Mouse (Mus musculus) limb, embryonic 10.5 days (tissue): ENCODE measurements around the gene BC004004. TPM values are rescaled to one million over a fixed set of nuclear protein-coding genes. Genes with fewer than 3 reads are reported as not detected.
"Not testable (repeated sequence)": the region's sequence is repeated elsewhere in the genome, so short reads cannot be mapped to it uniquely, and the experiment has no call there.

Source experiments
- DNase-seq: peaks from one replicate; pipeline ENCODE4 v3.0.0-alpha.2; 2017; ENCODE audit warnings: low spot score
- H3K27ac ChIP-seq: fragments of 300-500 bp; sonication (generic); 2 replicates; pipeline ENCODE4 v1.5.1; 2016; ENCODE audit warnings: mild to moderate bottlenecking
- H3K27me3 ChIP-seq: fragments of 300-500 bp; sonication (generic); 2 replicates; pipeline ENCODE4 v1.6.1; 2016; ENCODE audit warnings: low read depth, mild to moderate bottlenecking; ENCODE audit not compliant: poor library complexity, severe bottlenecking
- H3K36me3 ChIP-seq: fragments of 300-500 bp; sonication (generic); 2 replicates; pipeline ENCODE4 v1.6.1; 2016; ENCODE audit warnings: mild to moderate bottlenecking, moderate library complexity
- H3K4me1 ChIP-seq: fragments of 300-500 bp; sonication (generic); 2 replicates; pipeline ENCODE4 v1.6.1; 2016
- H3K4me3 ChIP-seq: fragments of 300-500 bp; sonication (generic); 2 replicates; pipeline ENCODE4 v1.5.1; 2016; ENCODE audit warnings: mild to moderate bottlenecking, moderate library complexity
- H3K9me3 ChIP-seq: fragments of 300-500 bp; sonication (generic); replicated peaks from 2 replicates; pipeline ENCODE4 v1.6.1; 2016; ENCODE audit warnings: mild to moderate bottlenecking
- WGBS: fragments of 180-500 bp; shearing (Covaris S2); methylation state at CpG from one replicate; pipeline ENCODE4 v1.1.7; 2016; 5-methylcytosine and 5-hydroxymethylcytosine counted together
- polyA plus RNA-seq: library from polyadenylated mRNA; unstranded; fragments of >200 nt; fragmentation: Nextera tagmentation; extraction: Ambion mirVana; gene quantifications from 2 replicates; pipeline ENCODE4 v1.2.1, GENCODE M21; 2016

BC004004 gene
- polyA plus RNA-seq, 1 experiment from 2014 or later: 47.9 TPM

DNA sequence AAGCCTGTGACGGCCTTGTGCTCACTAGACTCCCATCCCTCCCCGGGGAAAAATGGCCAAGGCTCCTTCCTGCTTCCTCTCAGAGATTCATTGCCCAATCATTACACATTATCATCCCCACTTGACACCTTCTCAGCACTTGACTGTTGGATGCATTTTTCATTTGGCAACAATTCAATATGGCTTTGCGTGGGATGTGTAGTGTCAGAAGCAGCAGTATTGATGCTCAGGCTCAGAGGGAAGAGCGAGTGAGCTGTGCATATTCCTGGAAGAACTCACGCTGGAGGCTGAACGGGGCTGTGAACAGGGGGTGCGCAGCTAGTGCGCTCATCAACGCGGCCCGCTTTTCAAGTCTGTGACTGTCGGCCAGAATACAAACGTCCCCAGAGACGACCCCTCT is 17.6 kb upstream of the BC004004 start:
- not testable (repeated sequence) for H3K4me3 ChIP-seq, DNase-seq, H3K27me3 ChIP-seq, H3K9me3 ChIP-seq, H3K27ac ChIP-seq
- peaks cover 11% of the 10 kb centered on the region for H3K4me1 ChIP-seq
- 94% methylated on average over 14 of the region's 14 CpGs for WGBS
- H3K36me3 ChIP-seq: peaks cover 76% of the 10 kb centered on the region

DNA sequence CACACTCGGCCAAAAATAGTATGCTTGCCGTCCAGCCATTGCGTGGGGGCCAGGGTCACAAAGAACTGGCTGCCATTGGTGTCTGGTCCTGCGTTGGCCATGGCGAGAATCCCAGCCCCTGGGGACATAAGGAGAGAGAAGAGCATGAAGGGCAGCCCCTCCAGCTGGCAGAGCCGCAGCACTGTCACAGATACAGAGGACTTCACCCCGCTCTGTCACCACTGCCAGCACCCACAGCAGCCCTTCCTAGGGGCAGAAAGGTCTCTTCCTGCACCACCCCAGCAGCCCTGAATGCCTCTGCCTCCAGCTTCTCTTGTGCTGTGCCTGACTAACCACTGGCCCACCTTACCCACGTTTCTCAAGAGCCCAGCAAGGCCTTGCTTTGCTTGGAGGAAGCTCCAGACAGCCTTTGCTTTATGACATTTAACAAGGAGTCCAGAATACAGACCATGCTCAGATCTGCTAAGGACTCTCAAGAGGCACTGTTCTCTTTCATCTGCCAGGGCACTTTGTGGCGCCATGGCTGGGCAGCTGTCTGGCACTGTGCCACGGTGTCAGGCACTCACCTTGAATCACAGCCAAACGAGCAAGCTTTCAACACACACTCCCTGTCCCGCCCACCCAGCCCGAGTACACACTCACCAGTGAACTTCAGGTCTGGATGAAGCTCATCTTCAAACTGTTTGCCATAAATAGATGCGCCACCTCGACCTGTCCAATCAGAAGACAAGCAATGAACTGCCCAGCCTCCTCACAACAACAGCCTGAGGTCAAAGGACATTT is 16.8 kb upstream of the BC004004 start:
- Histone ChIP-seq H3K4me3 (no peak overlapping the region), H3K9me3 (no peaks in the 10 kb centered on the region), H3K27ac (no peak overlapping the region), H3K27me3 (no peaks in the 10 kb centered on the region), H3K36me3 (peaks cover 84% of the 10 kb centered on the region), H3K4me1 (peaks cover 13% of the 10 kb centered on the region)
- 91% methylated on average over 15 of the region's 15 CpGs for WGBS
- DNase-seq: no peak

DNA sequence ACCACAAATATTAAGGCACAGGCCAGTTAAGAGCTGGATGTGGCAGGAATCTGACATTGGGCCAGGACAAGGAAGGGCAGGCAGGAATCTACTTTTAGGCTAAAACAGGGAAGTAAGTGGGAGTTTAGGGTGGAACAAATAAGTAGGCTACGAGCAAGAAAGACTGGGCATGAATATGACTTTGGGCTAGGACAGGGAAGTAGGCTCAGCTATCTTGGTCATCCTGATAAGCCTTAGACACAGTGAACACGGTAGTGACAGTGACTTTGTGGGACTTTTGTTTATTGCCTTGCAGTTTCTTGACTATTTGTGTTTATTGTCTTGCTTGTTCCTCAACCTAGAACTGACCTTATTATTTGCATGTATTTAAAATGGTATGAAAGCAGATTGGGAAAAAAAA is 15.4 kb upstream of the BC004004 start:
- peaks cover 98% of the 10 kb centered on the region for H3K36me3 ChIP-seq
- WGBS: 93% methylated on average over 2 of the region's 2 CpGs
- H3K27me3 ChIP-seq: no peaks in the 10 kb centered on the region
- no peak for DNase-seq
- no peak overlapping the region for H3K4me3 ChIP-seq
- H3K9me3 ChIP-seq: no peaks in the 10 kb centered on the region
- peaks cover 25% of the 10 kb centered on the region for H3K4me1 ChIP-seq
- H3K27ac ChIP-seq: no peak overlapping the region

DNA sequence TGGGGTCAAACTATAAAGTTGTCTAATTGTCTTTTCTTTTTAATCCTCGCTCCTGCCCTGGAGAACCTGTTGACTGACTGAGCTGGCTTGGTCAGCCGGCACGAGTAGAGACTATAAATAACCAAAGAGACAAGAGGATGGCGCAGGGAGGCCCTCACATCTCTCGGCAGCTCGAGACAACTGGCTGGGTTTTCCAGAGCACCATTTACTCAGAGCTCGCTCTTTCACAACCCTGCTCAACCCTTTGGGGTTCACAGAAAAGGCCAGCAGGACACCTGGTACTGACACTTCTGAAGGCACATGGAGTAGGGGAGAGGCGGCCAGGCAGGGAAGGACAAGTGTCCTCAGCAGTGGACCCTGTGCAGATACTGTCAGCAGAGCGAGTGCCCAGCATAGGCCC is 14.9 kb upstream of the BC004004 start:
- Histone ChIP-seq H3K4me1 (peaks cover 30% of the 10 kb centered on the region), H3K4me3 (no peak overlapping the region), H3K27ac (no peak overlapping the region), H3K9me3 (no peaks in the 10 kb centered on the region), H3K27me3 (no peaks in the 10 kb centered on the region), H3K36me3 (peaks cover 99% of the 10 kb centered on the region)
- WGBS: 61% methylated on average over 9 of the region's 9 CpGs
- no peak for DNase-seq

DNA sequence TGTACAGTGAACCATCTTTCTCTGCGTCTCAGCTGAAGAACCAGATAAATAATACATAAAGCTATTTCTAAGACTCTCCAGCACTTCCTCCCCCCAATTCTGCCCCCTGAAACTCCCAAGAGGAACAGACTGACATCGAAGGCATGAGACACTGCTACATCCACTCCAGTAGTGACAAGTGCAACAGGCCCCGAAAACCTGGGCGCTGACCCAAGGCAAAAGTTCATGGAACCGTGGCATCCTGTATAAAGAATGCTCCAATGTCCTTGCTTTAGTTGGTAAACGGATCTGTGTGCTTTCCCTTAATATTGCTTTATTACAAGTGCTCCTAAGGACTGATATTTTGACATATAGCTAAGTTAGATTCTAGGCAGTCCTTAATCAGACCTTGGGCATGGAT is 13.8 kb upstream of the BC004004 start:
- not testable (repeated sequence) for H3K9me3 ChIP-seq, H3K27ac ChIP-seq, DNase-seq, H3K4me3 ChIP-seq, H3K27me3 ChIP-seq
- 93% methylated on average over 6 of the region's 6 CpGs for WGBS
- peaks cover 99% of the 10 kb centered on the region for H3K36me3 ChIP-seq
- H3K4me1 ChIP-seq: peaks cover 40% of the 10 kb centered on the region

DNA sequence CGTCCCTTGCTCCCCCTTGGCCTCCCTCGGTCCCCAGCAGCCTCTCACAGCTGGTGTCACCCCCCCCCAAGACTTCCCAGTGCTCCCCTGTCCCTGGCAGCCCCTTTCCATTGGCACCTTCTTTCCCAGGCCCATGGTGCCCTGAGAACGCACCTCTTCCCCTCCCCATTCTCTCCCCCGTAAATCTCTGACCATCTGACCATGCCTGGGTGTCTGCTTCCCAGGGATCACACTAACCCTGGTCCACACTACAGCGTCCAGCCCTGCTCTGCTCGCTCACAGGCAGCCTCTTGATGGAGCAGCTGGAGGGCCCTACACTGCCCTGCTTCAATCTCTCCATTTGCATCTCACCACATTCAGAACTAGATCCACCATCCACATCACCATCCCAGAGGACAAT is 12.1 kb upstream of the BC004004 start:
- WGBS: 80% methylated on average over 6 of the region's 6 CpGs
- H3K27ac ChIP-seq: peak overlapping the region; percentile 11; the same call in 1 of the 2 replicates

DNA sequence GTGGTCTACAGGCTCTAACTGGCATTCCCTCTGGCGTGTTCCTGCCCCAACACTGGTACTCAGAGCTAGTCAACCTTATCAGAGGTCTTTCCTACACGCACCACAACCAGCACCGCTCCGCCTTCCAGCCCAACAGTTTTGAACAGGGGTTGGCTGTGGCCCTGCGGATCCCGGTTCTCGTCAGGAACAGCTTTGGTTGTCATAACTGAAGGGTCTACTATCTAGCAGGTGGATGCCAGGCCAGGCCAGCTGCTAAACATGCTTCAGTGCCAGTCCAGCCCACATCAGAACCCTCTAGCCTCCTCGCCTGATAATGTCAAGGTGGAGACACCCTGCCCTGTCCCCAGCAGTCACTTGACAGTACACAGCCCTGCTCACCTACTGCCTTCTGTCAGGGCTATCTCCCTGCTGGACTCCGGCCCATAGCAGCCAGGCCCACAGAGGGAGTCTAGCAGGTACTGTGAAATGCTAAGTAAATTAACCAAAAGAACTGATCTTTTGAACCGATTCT is 11.5 kb upstream of the BC004004 start:
- Histone ChIP-seq H3K27me3 (no peaks in the 10 kb centered on the region), H3K36me3 (peaks cover 99% of the 10 kb centered on the region), H3K27ac (no peak overlapping the region), H3K4me3 (no peak overlapping the region), H3K4me1 (peaks cover 60% of the 10 kb centered on the region), H3K9me3 (no peaks in the 10 kb centered on the region)
- 93% methylated on average over 10 of the region's 10 CpGs for WGBS
- DNase-seq: no peak

More for the DNA sequence above, 12.1 kb upstream of the BC004004 start:
- Histone ChIP-seq H3K4me3 (no peak overlapping the region), H3K9me3 (no peaks in the 10 kb centered on the region), H3K36me3 (peaks cover 99% of the 10 kb centered on the region), H3K27me3 (no peaks in the 10 kb centered on the region), H3K4me1 (peaks cover 54% of the 10 kb centered on the region)
- DNase-seq: no peak

DNA sequence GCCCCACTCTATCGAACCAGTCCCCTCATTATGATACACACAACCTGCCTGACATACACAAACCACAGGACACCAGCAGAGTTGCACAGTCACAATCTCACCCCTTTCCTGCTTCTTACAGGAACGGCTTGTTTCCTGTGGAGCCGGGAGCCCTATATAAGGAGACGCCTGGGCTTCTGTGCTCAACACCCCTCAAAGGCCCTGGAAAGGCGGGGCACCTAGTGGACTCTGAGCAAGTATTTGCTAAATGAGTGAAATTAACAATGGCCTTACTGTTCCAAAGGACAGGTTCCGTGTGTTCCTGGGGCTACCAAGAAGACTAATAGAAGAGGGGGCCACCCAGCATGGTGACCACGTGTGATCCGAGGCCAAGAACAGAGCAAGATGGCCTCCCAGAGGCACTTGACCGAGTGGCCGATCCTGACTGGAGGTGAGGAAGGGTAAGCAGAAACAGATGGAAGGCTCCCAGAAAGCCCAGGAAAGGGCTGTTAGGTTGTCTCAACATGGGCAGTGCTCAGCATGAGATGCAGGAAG is 10.5 kb upstream of the BC004004 start:
- no peaks in the 10 kb centered on the region for H3K9me3 ChIP-seq
- peaks cover 70% of the 10 kb centered on the region for H3K4me1 ChIP-seq
- no peaks in the 10 kb centered on the region for H3K27me3 ChIP-seq
- DNase-seq: no peak
- 75% methylated on average over 10 of the region's 10 CpGs for WGBS
- H3K27ac ChIP-seq: peak overlapping the region; percentile 12; the same call in 1 of the 2 replicates
- H3K36me3 ChIP-seq: peaks cover 90% of the 10 kb centered on the region
- H3K4me3 ChIP-seq: 0 out of 2 replicates have a peak overlapping the region, but pooled peaks have one; percentile 8

DNA sequence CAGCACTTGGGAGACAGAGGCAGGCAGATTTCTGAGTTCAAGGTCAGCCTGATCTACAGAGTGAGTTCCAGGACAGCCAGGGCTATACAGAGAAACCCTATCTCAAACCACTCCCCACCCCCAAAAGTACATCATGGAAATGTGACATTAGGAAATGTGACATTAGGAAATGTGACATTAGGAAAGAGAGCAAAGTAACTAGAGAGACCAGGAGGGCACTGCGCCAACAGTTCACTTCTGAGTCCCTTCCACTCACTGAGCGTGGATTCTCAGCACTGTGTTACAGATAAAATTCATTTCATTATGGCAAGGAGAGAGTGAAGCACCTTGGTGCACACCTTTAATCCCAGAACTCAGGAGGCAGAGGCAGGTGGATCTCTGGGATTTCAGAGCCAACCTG is 9.7 kb upstream of the BC004004 start:
- no peaks in the 10 kb centered on the region for H3K27me3 ChIP-seq
- no peak overlapping the region for H3K27ac ChIP-seq
- H3K9me3 ChIP-seq: no peaks in the 10 kb centered on the region
- H3K4me1 ChIP-seq: peaks cover 68% of the 10 kb centered on the region
- no peak for DNase-seq
- H3K36me3 ChIP-seq: peaks cover 82% of the 10 kb centered on the region
- H3K4me3 ChIP-seq: no peak overlapping the region
- 97% methylated on average over 2 of the region's 2 CpGs for WGBS

DNA sequence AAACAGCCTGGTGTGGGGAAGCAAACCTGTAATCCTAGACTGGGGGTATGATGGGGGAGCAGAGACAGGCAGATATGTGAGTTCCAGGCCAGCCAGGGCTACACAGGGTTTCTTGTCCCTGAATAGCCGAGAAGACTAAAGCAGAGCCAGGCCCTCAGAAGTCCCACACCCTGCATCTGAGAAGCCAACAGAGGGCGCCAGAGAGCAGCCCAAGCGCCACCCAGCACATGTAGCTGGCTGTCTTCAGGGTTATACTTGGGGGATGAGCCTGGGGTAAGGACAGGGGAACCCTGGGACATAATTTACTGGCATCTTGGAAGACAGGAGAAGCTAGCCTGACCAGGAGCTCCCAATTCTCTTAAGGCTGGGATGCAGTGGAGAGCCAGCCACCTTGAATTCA is 9.1 kb upstream of the BC004004 start:
- Histone ChIP-seq H3K4me1 (peaks cover 69% of the 10 kb centered on the region), H3K4me3 (no peak overlapping the region)

GRCm38 (mm10) chr17:29260501-29260900 is 8.1 kb upstream of the BC004004 start:
- H3K9me3 ChIP-seq: no peaks in the 10 kb centered on the region
- H3K27me3 ChIP-seq: no peaks in the 10 kb centered on the region
- H3K27ac ChIP-seq: 0 out of 2 replicates have a peak overlapping the region, but pooled peaks have one; percentile 14
- 91% methylated on average over 15 of the region's 15 CpGs for WGBS
- no peak for DNase-seq
- no peak overlapping the region; the same call in 1 of the 2 replicates for H3K4me3 ChIP-seq
- H3K36me3 ChIP-seq: peaks cover 67% of the 10 kb centered on the region
- H3K4me1 ChIP-seq: peaks cover 72% of the 10 kb centered on the region

More for the DNA sequence above, 9.1 kb upstream of the BC004004 start:
- peaks cover 77% of the 10 kb centered on the region for H3K36me3 ChIP-seq
- H3K27ac ChIP-seq: no peak overlapping the region
- H3K9me3 ChIP-seq: no peaks in the 10 kb centered on the region
- H3K27me3 ChIP-seq: no peaks in the 10 kb centered on the region
- WGBS: 7% methylated on average over 3 of the region's 3 CpGs
- DNase-seq: peak; percentile 89

DNA sequence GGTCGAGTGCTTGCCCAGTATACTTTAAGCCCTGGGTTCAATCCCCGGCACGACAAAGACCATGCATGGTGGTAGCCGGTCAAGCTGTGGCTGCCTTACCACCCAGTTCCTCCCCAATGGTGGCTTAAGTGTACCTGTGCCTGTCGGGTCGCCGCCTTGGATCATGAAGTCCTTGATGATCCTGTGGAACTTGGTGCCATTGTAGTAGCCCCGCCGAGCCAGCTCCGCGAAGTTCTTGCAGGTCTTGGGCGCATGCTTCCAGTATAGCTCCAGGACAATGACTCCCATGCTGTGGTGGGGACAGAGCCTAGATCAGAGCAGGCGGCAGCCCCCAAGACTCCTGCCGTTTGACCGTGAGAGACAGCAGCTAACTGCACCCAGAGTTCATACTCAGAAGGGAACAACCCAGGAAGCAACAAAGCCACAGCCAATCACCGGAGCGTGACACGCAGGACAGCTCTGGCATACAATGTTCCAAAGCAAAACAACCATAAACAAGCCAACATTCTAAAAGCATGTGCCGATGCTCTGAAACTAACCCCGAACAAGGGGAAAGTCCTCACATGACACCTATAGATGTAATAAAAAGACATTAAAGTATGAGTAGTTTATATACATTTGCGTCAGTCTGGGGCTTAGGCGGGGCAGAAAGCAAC is 6.9 kb upstream of the BC004004 start:
- Histone ChIP-seq H3K9me3 (no peaks in the 10 kb centered on the region), H3K36me3 (peaks cover 54% of the 10 kb centered on the region), H3K27ac (no peak overlapping the region), H3K4me3 (peak overlapping the region; percentile 67; the same call in 1 of the 2 replicates), H3K27me3 (no peaks in the 10 kb centered on the region), H3K4me1 (peaks cover 64% of the 10 kb centered on the region)
- WGBS: 95% methylated on average over 22 of the region's 22 CpGs
- no peak for DNase-seq

- Histone ChIP-seq H3K27ac (no peak overlapping the region), H3K27me3 (no peaks in the 10 kb centered on the region), H3K9me3 (no peaks in the 10 kb centered on the region), H3K36me3 (peaks cover 49% of the 10 kb centered on the region), H3K4me3 (peak overlapping the region; percentile 67; the same call in 1 of the 2 replicates), H3K4me1 (peaks cover 60% of the 10 kb centered on the region)
- DNase-seq: no peak
- 69% methylated on average over 2 of the region's 2 CpGs for WGBS
These were observed 6.3 kb upstream of the BC004004 start for GRCm38 (mm10) chr17:29262259-29262649.
